Mouse (Mus musculus) adrenal gland, postnatal 14 days (tissue): Measurements from ENCODE around the gene Gm17027. TPM values are rescaled to one million over a fixed set of nuclear protein-coding genes. Genes with fewer than 3 reads are reported as not detected.
"Not testable (repeated sequence)": the region's sequence is repeated elsewhere in the genome, so short reads cannot be mapped to it uniquely, and the experiment has no call there.

Source experiments
- DNase-seq: peaks from one replicate; pipeline ENCODE4 v3.0.0; 2021; ENCODE audit warnings: mixed read lengths
- long read RNA-seq, 2 experiments: library from polyadenylated mRNA; stranded (forward); transcript quantifications; one replicate each; pipeline ENCODE4 v2.0.0; 2021
- total RNA-seq: library from RNA; stranded (reverse); gene quantifications from 2 replicates; pipeline ENCODE4 v1.2.3, GENCODE M21; 2021

Gm17027 gene
- total RNA-seq = not detected in 2 replicates
- long read RNA-seq, experiment 1 = 0 reads
- long read RNA-seq, experiment 2 = 0 reads

DNA sequence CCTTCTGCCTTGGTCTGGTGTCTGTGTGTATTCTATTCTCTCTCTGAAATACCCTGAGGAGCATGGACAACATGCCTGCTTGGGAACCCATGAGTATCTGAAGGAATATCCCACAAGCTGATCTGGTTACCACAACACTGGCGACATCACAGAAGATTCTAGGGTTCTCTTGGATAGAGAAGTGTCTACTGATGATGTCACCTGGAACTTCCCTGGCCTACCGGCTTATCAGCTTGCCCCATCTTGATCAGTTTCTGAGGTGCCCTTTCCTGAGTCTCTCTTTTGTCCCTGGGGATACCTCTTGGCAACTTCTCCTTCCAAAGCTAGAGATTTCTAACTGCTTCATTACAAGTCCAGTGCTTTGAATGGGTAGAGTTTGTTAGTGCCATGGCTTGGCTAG lies at the start of gene Gm17027:
TSS of gene Gm17027 (minus strand) at position 101 of the 400 bp plus-strand sequence.
- DNase-seq = not testable (repeated sequence)

DNA sequence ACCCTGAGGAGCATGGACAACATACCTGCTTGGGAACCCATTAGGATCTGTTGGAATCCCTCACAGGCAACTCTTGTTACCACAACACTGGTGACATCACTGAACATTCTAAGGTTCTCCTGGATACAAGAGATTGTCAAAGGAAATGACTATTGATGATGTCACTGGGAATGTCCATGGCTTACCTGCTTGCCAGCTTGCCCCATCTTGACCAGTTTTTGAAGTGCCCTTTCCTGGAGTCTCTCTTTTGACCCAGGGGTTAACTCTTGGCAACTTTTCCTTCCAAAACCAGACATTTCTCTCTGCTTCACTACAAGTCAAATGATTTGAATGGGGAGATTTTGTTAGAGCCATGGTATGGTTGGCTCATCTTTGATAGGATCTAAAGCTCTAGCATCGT lies 28.3 kb upstream of the Gm17027 start, which contains the start of gene Gm3573:
TSS of gene Gm3573 (minus strand) at position 101 of the 400 bp plus-strand sequence.
- not testable (repeated sequence) for DNase-seq

DNA sequence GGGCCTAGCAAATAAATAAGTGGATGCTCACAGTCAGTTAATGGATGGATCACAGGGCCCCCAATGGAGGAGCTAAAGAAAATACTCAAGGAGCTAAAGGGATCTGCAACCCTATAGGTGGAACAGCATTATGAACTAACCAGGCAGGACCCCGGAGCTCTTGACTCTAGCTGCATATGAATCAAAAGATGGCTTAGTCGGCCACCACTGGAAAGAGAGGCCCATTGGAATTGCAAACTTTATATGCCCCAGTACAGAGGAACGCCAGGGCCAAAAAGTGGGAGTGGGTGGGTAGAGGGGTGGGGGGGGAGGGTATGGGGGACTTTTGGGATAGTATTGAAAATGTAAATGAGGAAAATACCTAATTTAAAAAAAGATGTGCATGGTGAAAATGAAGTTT lies 21.5 kb upstream of the Gm17027 start:
- DNase-seq = peak; percentile 3

DNA sequence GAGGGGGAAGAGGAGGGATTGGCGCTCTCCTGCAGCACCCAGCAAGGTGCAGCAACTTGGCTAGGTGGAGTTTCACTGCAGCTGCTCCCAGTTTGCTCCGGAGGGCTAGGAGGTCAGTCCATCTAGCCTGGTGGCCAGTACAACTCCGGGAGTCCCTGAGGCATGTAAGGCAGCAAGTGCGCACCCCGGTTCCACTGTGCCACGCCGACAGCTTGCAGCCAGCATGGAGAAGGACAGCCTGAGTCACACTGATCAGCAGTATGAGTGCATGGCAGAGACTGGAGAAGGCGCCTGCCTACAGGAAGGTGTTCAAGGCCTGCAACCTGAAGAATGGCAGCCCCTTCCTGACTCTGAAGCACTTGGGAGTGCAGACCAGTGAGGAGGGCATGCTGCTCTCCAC lies 27.9 kb downstream of the Gm17027 start:
- DNase-seq = peak; percentile 3

DNA sequence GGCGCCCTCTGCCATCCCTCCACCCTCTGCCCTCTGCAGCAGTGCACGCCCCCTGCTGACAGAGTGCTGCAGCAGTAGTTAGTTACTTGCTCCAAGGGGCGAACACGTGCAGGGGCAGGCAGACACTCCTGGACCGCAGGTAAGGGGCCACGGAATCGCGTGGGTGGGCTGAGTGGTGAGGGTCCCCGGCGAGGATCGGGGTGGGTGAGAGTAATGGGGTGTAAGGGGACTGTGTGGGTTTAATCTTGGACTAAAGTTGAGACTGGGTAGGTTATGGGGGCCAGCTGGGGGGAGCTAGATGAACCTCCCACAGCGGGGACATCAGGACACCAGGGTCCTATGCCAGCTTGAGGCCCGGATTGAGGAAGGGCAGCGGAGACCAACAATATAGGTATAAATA lies 28.6 kb downstream of the Gm17027 start:
- peak; percentile 4 for DNase-seq

DNA sequence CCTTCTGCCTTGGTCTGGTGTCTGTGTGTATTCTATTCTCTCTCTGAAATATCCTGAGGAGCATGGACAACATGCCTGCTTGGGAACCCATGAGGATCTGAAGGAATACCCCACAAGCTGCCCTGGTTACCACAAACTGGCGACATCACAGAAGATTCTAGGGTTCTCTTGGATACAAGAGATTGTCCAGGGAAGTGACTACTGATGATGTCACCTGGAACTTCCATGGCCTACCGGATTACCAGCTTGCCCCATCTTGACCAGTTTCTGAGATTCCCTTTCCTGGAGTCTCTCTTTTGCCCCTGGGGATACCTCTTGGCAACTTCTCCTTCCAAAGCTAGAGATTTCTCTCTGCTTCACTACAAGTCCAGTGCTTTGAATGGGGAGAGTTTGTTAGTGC lies 45.2 kb downstream of the Gm17027 start, which contains the start of gene Gm7951:
TSS of gene Gm7951 (minus strand) at position 101 of the 400 bp plus-strand sequence.
- DNase-seq = not testable (repeated sequence)

Other genes with a start within 250 kb of the Gm17027 start
- not detected in 2 replicates for gene 1700049E17Rik1, start 237.7 kb downstream of the Gm17027 start, total RNA-seq
- not detected in 2 replicates for gene 1700024B05Rik, start 218.6 kb downstream of the Gm17027 start, total RNA-seq
- gene Gm6401, start 194.7 kb downstream of the Gm17027 start, total RNA-seq = not detected in 2 replicates
- gene Gm3543, start 179.3 kb downstream of the Gm17027 start, total RNA-seq = not detected in 2 replicates
- gene Gm7951, start 45.3 kb downstream of the Gm17027 start, total RNA-seq = not detected in 2 replicates
- gene Gm3573, start 28.2 kb upstream of the Gm17027 start, total RNA-seq = not detected in 2 replicates
- gene Gm17026, start 97.4 kb upstream of the Gm17027 start, total RNA-seq = not detected in 2 replicates
- gene Gm9611, start 134.7 kb upstream of the Gm17027 start, total RNA-seq = not detected in 2 replicates
- gene Gm7995, start 147.6 kb upstream of the Gm17027 start, total RNA-seq = not detected in 2 replicates